Mouse (Mus musculus) lung, embryonic 14.5 days (tissue): ENCODE results near the gene Zfp747. TPM values are rescaled to one million over a fixed set of nuclear protein-coding genes. Genes with fewer than 3 reads are reported as not detected.
"Not testable (repeated sequence)": the region's sequence is repeated elsewhere in the genome, so short reads cannot be mapped to it uniquely, and the experiment has no call there.

Source experiments
- ATAC-seq: fragments of 200-750 bp; cut with Nextera tagmentation; 2 replicates; pipeline ENCODE4 v1.8.0; 2017; ENCODE audit warnings: mild to moderate bottlenecking, moderate TSS enrichment, moderate library complexity; ENCODE audit not compliant: insufficient read depth
- DNase-seq: peaks from one replicate; pipeline ENCODE4 v3.0.0-alpha.2; 2015
- H3K27ac ChIP-seq: fragments of 300-500 bp; sonication (generic); 2 replicates; pipeline ENCODE4 v1.5.1; 2014; ENCODE audit warnings: low read depth, mild to moderate bottlenecking, moderate library complexity
- H3K27me3 ChIP-seq: fragments of 300-500 bp; sonication (generic); 2 replicates; pipeline ENCODE4 v1.6.1; 2014; ENCODE audit warnings: low read length, control low read depth; ENCODE audit not compliant: insufficient read depth
- H3K36me3 ChIP-seq: fragments of 300-500 bp; sonication (generic); 2 replicates; pipeline ENCODE4 v1.6.1; 2014; ENCODE audit warnings: control low read depth; ENCODE audit not compliant: insufficient read depth
- H3K4me1 ChIP-seq: fragments of 300-500 bp; sonication (generic); 2 replicates; pipeline ENCODE4 v1.6.1; 2014; ENCODE audit warnings: antibody characterized with exemption, control low read depth; ENCODE audit not compliant: insufficient read depth
- H3K4me2 ChIP-seq: fragments of 300-500 bp; sonication (generic); 2 replicates; pipeline ENCODE4 v1.6.1; 2014; ENCODE audit warnings: mild to moderate bottlenecking
- H3K4me3 ChIP-seq: fragments of 300-500 bp; sonication (generic); 2 replicates; pipeline ENCODE4 v1.5.1; 2014; ENCODE audit warnings: low read depth, low read length
- H3K9ac ChIP-seq: fragments of 300-500 bp; sonication (generic); 2 replicates; pipeline ENCODE4 v1.6.1; 2014
- H3K9me3 ChIP-seq: fragments of 300-500 bp; sonication (generic); 2 replicates; pipeline ENCODE4 v1.6.1; 2016; ENCODE audit warnings: low read depth, low read length, control low read depth
- CTCF ChIP-seq: IDR thresholded peaks from 2 replicates; pipeline ENCODE4 v1.5.1; 2016; ENCODE audit warnings: antibody characterized with exemption, low read depth
- WGBS: fragments of 180-500 bp; shearing (Covaris S2); extraction: QIAGEN DNeasy Blood & Tissue Kit; methylation state at CpG from one replicate; pipeline ENCODE4 v1.1.7; 2014; 5-methylcytosine and 5-hydroxymethylcytosine counted together
- polyA plus RNA-seq: library from polyadenylated mRNA; unstranded; fragments of >200 nt; fragmentation: Nextera tagmentation; extraction: Ambion mirVana; gene quantifications from 2 replicates; pipeline ENCODE4 v1.2.1, GENCODE M21; 2014

The Zfp747 gene
- polyA plus RNA-seq: 6.7 and 8.5 TPM in 2 replicates

GRCm38 (mm10) chr7:127375271-127376245 is at the start of gene Zfp747:
TSS of gene Zfp747 (minus strand) at chr7:127376050.
- H3K4me1 ChIP-seq, H3K36me3 ChIP-seq, H3K27me3 ChIP-seq, H3K9me3 ChIP-seq, H3K27ac ChIP-seq: not testable (repeated sequence)
- Histone ChIP-seq H3K4me3 (peak within 1 kb of the TSS; percentile 69), H3K9ac (peak within 1 kb of the TSS; percentile 76), H3K4me2 (peak within 1 kb of the TSS; percentile 71)
- ATAC-seq: peak; percentile 97
- WGBS: 1% methylated on average over 49 of the region's 49 CpGs
- peak; percentile 96 for DNase-seq
- peak; percentile 77 for TF ChIP-seq CTCF

- Histone ChIP-seq H3K27me3 (peaks cover 12% of the 10 kb centered on the region; the same call in 1 of the 2 replicates), H3K4me3 (no peak overlapping the region), H3K4me1 (no peaks in the 10 kb centered on the region), H3K9me3 (no peaks in the 10 kb centered on the region), H3K9ac (no peak overlapping the region), H3K36me3 (no peaks in the 10 kb centered on the region), H3K4me2 (no peak overlapping the region), H3K27ac (no peak overlapping the region)
- TF ChIP-seq CTCF: no peak
- DNase-seq (no peak), ATAC-seq (no peak)
- WGBS: 81% methylated on average over 3 of the region's 3 CpGs
Observed at GRCm38 (mm10) chr7:127425291-127425690, 49.4 kb upstream of the Zfp747 start.

GRCm38 (mm10) chr7:127422247-127422646 is 46.4 kb upstream of the Zfp747 start:
- peak overlapping the region; percentile 97 for H3K4me2 ChIP-seq
- TF ChIP-seq CTCF: no peak
- peaks cover 9% of the 10 kb centered on the region; the same call in 1 of the 2 replicates for H3K36me3 ChIP-seq
- no peak overlapping the region for H3K27ac ChIP-seq
- H3K9ac ChIP-seq: peak overlapping the region; percentile 85
- under 1% methylated on average over 15 of the region's 15 CpGs for WGBS
- DNase-seq (no peak), ATAC-seq (peak; percentile 36; the same call in 1 of the 2 replicates)
- peak overlapping the region; percentile 75 for H3K4me3 ChIP-seq
- H3K27me3 ChIP-seq: peaks cover 12% of the 10 kb centered on the region; the same call in 1 of the 2 replicates
- no peaks in the 10 kb centered on the region for H3K9me3 ChIP-seq
- no peaks in the 10 kb centered on the region for H3K4me1 ChIP-seq

- Histone ChIP-seq H3K4me3 (peak within 1 kb of the TSS; percentile 75), H3K27ac (peak within 1 kb of the TSS; percentile 52; the same call in 1 of the 2 replicates), H3K9me3 (no peaks in the 10 kb centered on the region), H3K36me3 (peaks cover 9% of the 10 kb centered on the region; the same call in 1 of the 2 replicates), H3K4me1 (no peaks in the 10 kb centered on the region), H3K9ac (peak within 1 kb of the TSS; percentile 85), H3K4me2 (peak within 1 kb of the TSS; percentile 97), H3K27me3 (peaks cover 12% of the 10 kb centered on the region; the same call in 1 of the 2 replicates)
- TF ChIP-seq CTCF: peak; percentile 36
- DNase-seq (peak; percentile 98), ATAC-seq (peak; percentile 97)
- 1% methylated on average over 48 of the region's 48 CpGs for whole genome bisulfite sequencing
Observed at GRCm38 (mm10) chr7:127421388-127422191, 45.7 kb upstream of the Zfp747 start, which contains the start of gene Zfp688. TSS of gene Zfp688 (minus strand) at chr7:127422068.

GRCm38 (mm10) chr7:127411418-127411817 is 35.6 kb upstream of the Zfp747 start:
- 77% methylated on average over 2 of the region's 2 CpGs for WGBS
- H3K9me3 ChIP-seq: no peaks in the 10 kb centered on the region

GRCm38 (mm10) chr7:127406002-127406987 is 30.4 kb upstream of the Zfp747 start, which contains the start of gene Zfp764:
TSS of gene Zfp764 (minus strand) at chr7:127406822.
- Histone ChIP-seq H3K9ac (peak within 1 kb of the TSS; percentile 77), H3K27ac (peak within 1 kb of the TSS; percentile 75; the same call in 1 of the 2 replicates), H3K4me3 (peak within 1 kb of the TSS; percentile 54), H3K4me2 (peak within 1 kb of the TSS; percentile 88)
- WGBS: 4% methylated on average over 40 of the region's 40 CpGs
- peak; percentile 95 for DNase-seq
- not testable (repeated sequence) for H3K4me1 ChIP-seq, H3K27me3 ChIP-seq, H3K36me3 ChIP-seq, H3K9me3 ChIP-seq
- ATAC-seq: peak; percentile 92
- peak; percentile 83 for TF ChIP-seq CTCF

More at GRCm38 (mm10) chr7:127411418-127411817, 35.6 kb upstream of the Zfp747 start:
- Histone ChIP-seq H3K36me3 (no peaks in the 10 kb centered on the region), H3K27me3 (no peaks in the 10 kb centered on the region), H3K9ac (no peak overlapping the region), H3K4me1 (no peaks in the 10 kb centered on the region), H3K4me3 (no peak overlapping the region), H3K4me2 (no peak overlapping the region), H3K27ac (no peak overlapping the region)
- no peak for TF ChIP-seq CTCF
- no peak for ATAC-seq
- no peak for DNase-seq

- not testable (repeated sequence) for ATAC-seq, H3K27me3 ChIP-seq, H3K9ac ChIP-seq, H3K4me2 ChIP-seq, H3K4me3 ChIP-seq, H3K4me1 ChIP-seq, H3K36me3 ChIP-seq, H3K9me3 ChIP-seq, DNase-seq, H3K27ac ChIP-seq
- 96% methylated on average over 6 of the region's 6 CpGs for WGBS
Observed at GRCm38 (mm10) chr7:127404101-127404500, 28.3 kb upstream of the Zfp747 start.
